Mouse (Mus musculus): ENCODE measurements around the gene Zfp787.
"Not testable (repeated sequence)": the region's sequence is repeated elsewhere in the genome, so short reads cannot be mapped to it uniquely, and the experiment has no call there.

Zfp787 gene

GRCm38 (mm10) chr7:6155901-6156411, at the start of gene Zfp787:
TSS of gene Zfp787 (minus strand) at chr7:6155997.
- peak; percentile 98 for DNase-seq (ENCODE audit: low read depth, low spot score)

GRCm38 (mm10) chr7:6204200-6204599, 48.4 kb upstream of the Zfp787 start:
- no peak for DNase-seq (ENCODE audit: low read depth, low spot score)

- DNase-seq (ENCODE audit: low read depth, low spot score): no peak
Observed at GRCm38 (mm10) chr7:6196790-6197189, 41.0 kb upstream of the Zfp787 start, which contains the start of gene Galp. TSS of gene Galp (plus strand) at chr7:6197090.

- DNase-seq (ENCODE audit: low read depth, low spot score): no peak
Observed at GRCm38 (mm10) chr7:6195777-6196176, 40.0 kb upstream of the Zfp787 start.

- peak; percentile 68 for DNase-seq (ENCODE audit: low read depth, low spot score)
Observed at GRCm38 (mm10) chr7:6194129-6194528, 38.3 kb upstream of the Zfp787 start.

GRCm38 (mm10) chr7:6191376-6191775, 35.6 kb upstream of the Zfp787 start:
- peak; percentile 75 for DNase-seq (ENCODE audit: low read depth, low spot score)

GRCm38 (mm10) chr7:6189542-6189941, 33.7 kb upstream of the Zfp787 start:
- DNase-seq (ENCODE audit: low read depth, low spot score): no peak

- DNase-seq (ENCODE audit: low read depth, low spot score): no peak
Observed at GRCm38 (mm10) chr7:6186756-6187155, 31.0 kb upstream of the Zfp787 start.

GRCm38 (mm10) chr7:6186176-6186575, 30.4 kb upstream of the Zfp787 start:
- DNase-seq (ENCODE audit: low read depth, low spot score): no peak

- no peak for DNase-seq (ENCODE audit: low read depth, low spot score)
Observed at GRCm38 (mm10) chr7:6185391-6185790, 29.6 kb upstream of the Zfp787 start.

GRCm38 (mm10) chr7:6184521-6184920, 28.7 kb upstream of the Zfp787 start:
- no peak for DNase-seq (ENCODE audit: low read depth, low spot score)

GRCm38 (mm10) chr7:6183802-6184201, 28.0 kb upstream of the Zfp787 start:
- no peak for DNase-seq (ENCODE audit: low read depth, low spot score)

GRCm38 (mm10) chr7:6182882-6183281, 27.1 kb upstream of the Zfp787 start:
- no peak for DNase-seq (ENCODE audit: low read depth, low spot score)

GRCm38 (mm10) chr7:6179013-6179412, 23.2 kb upstream of the Zfp787 start:
- DNase-seq (ENCODE audit: low read depth, low spot score): no peak

- DNase-seq (ENCODE audit: low read depth, low spot score): not testable (repeated sequence)
Observed at GRCm38 (mm10) chr7:6174365-6174987, 18.7 kb upstream of the Zfp787 start.

GRCm38 (mm10) chr7:6173872-6174271, 18.1 kb upstream of the Zfp787 start:
- DNase-seq (ENCODE audit: low read depth, low spot score): no peak

- DNase-seq (ENCODE audit: low read depth, low spot score): peak; percentile 79
Observed at GRCm38 (mm10) chr7:6172674-6173244, 17.0 kb upstream of the Zfp787 start.

- DNase-seq (ENCODE audit: low read depth, low spot score): peak; percentile 98
Observed at GRCm38 (mm10) chr7:6172006-6172649, 16.3 kb upstream of the Zfp787 start, which contains the start of gene Zfp444. TSS of gene Zfp444 (plus strand) at chr7:6172226.

GRCm38 (mm10) chr7:6171444-6172005, 15.7 kb upstream of the Zfp787 start:
- peak; percentile 53 for DNase-seq (ENCODE audit: low read depth, low spot score)

- DNase-seq (ENCODE audit: low read depth, low spot score): no peak
Observed at GRCm38 (mm10) chr7:6170871-6171270, 15.1 kb upstream of the Zfp787 start.

- no peak for DNase-seq (ENCODE audit: low read depth, low spot score)
Observed at GRCm38 (mm10) chr7:6170391-6170790, 14.6 kb upstream of the Zfp787 start.

- no peak for DNase-seq (ENCODE audit: low read depth, low spot score)
Observed at GRCm38 (mm10) chr7:6169403-6169802, 13.6 kb upstream of the Zfp787 start.
